Mouse (Mus musculus) CH12.LX (cell line): ENCODE data around the gene Cttnbp2. TPM values are rescaled to one million over a fixed set of nuclear protein-coding genes. Genes with fewer than 3 reads are reported as not detected.

Experiments used
- DNase-seq: peaks from one replicate; pipeline ENCODE4 v3.0.0-alpha.2; 2013; ENCODE audit errors: extremely low read depth
- H3K27ac ChIP-seq: 2 replicates; pipeline ENCODE4 v1.5.1; 2012; ENCODE audit warnings: low read depth, mild to moderate bottlenecking, control low read depth, moderate library complexity; ENCODE audit not compliant: insufficient read depth
- H3K27me3 ChIP-seq: replicated peaks from 2 replicates; pipeline ENCODE3; 2012; ENCODE audit warnings: inconsistent platforms
- H3K36me3 ChIP-seq, 2 experiments: replicated peaks in 1 of 2; 2 replicates each; pipeline versions ENCODE3 to v1.6.1; 2012; ENCODE audit warnings: inconsistent platforms in 1 of 2, low read length in 1 of 2, mild to moderate bottlenecking in 1 of 2, mixed read lengths in 1 of 2, moderate library complexity in 1 of 2; ENCODE audit not compliant: control insufficient read depth in 1 of 2, insufficient read depth in 1 of 2
- H3K4me1 ChIP-seq, 2 experiments: 2 replicates each; pipeline ENCODE4 v1.6.1; 2012; ENCODE audit warnings: inconsistent platforms in 1 of 2, moderate library complexity in 1 of 2; ENCODE audit not compliant: insufficient read depth in 2 of 2, control insufficient read depth in 1 of 2
- H3K4me2 ChIP-seq: 2 replicates; pipeline ENCODE4 v1.6.1; 2012; ENCODE audit warnings: low read depth, mild to moderate bottlenecking, control low read depth; ENCODE audit not compliant: poor library complexity, insufficient read depth, severe bottlenecking
- H3K4me3 ChIP-seq, 3 experiments: fragments of 150-350 bp in 1 of 3; sonication (generic) in 1 of 3; replicated peaks in 1 of 3; 2 replicates each; pipeline versions ENCODE3 to v1.5.1; 2011 to 2012; ENCODE audit warnings: low read depth in 2 of 3, low read length in 2 of 3, mild to moderate bottlenecking in 2 of 3, moderate library complexity in 2 of 3, control low read depth in 1 of 3, improper control_type of control experiment in 1 of 3, inconsistent platforms in 1 of 3, mixed read lengths in 1 of 3; ENCODE audit not compliant: poor library complexity in 1 of 3
- H3K79me2 ChIP-seq: replicated peaks from 2 replicates; pipeline ENCODE4 v1.6.1; 2012; ENCODE audit warnings: mild to moderate bottlenecking, moderate library complexity; ENCODE audit not compliant: control insufficient read depth, poor library complexity, insufficient read depth, severe bottlenecking; ENCODE audit errors: extremely low read depth
- H3K9ac ChIP-seq: 2 replicates; pipeline ENCODE4 v1.6.1; 2012; ENCODE audit warnings: low read depth, mild to moderate bottlenecking, control low read depth, moderate library complexity; ENCODE audit not compliant: insufficient read depth
- H3K9me3 ChIP-seq: replicated peaks from 2 replicates; pipeline ENCODE3; 2012; ENCODE audit warnings: low read length, inconsistent platforms, mixed read lengths
- BHLHE40 ChIP-seq: IDR thresholded peaks from 2 replicates; pipeline ENCODE4 v1.6.1; 2011; ENCODE audit warnings: mild to moderate bottlenecking, low read depth, low read length, improper control_type of control experiment
- CHD1 ChIP-seq: IDR thresholded peaks from 2 replicates; pipeline ENCODE4 v1.6.1; 2012; ENCODE audit warnings: low read depth, low read length, improper control_type of control experiment, inconsistent platforms
- CHD2 ChIP-seq: IDR thresholded peaks from 2 replicates; pipeline ENCODE4 v1.6.1; 2011; ENCODE audit warnings: low read length, improper control_type of control experiment
- CTCF ChIP-seq, 2 experiments: IDR thresholded peaks in 1 of 2; conservative IDR thresholded peaks in 1 of 2; 2 replicates each; pipeline ENCODE4 v1.5.1; 2011 to 2012; ENCODE audit warnings: low read depth in 2 of 2, low read length in 2 of 2, improper control_type of control experiment in 1 of 2, inconsistent platforms in 1 of 2, mild to moderate bottlenecking in 1 of 2, moderate library complexity in 1 of 2
- E2F4 ChIP-seq: IDR thresholded peaks from 2 replicates; pipeline ENCODE4 v1.6.1; 2011; ENCODE audit warnings: low read depth, low read length, improper control_type of control experiment; ENCODE audit not compliant: insufficient replicate concordance
- ELF1 ChIP-seq: IDR thresholded peaks from 2 replicates; pipeline ENCODE4 v1.6.1; 2014; ENCODE audit warnings: low read depth, mild to moderate bottlenecking, inconsistent platforms, low read length, improper control_type of control experiment
- EP300 ChIP-seq: IDR thresholded peaks from 2 replicates; pipeline ENCODE4 v1.6.1; 2011; ENCODE audit warnings: low read length, improper control_type of control experiment
- ETS1 ChIP-seq: conservative IDR thresholded peaks from 2 replicates; pipeline ENCODE4 v1.6.1; 2012; ENCODE audit warnings: low read depth, mild to moderate bottlenecking, inconsistent platforms, low read length, improper control_type of control experiment, moderate library complexity
- GABPA ChIP-seq: IDR thresholded peaks from 2 replicates; pipeline ENCODE4 v1.6.1; 2012; ENCODE audit warnings: low read depth, low read length, improper control_type of control experiment, inconsistent platforms; ENCODE audit not compliant: insufficient replicate concordance
- HCFC1 ChIP-seq: IDR thresholded peaks from 2 replicates; pipeline ENCODE4 v1.6.1; 2012; ENCODE audit warnings: low read depth, mild to moderate bottlenecking, inconsistent platforms, low read length, improper control_type of control experiment
- IRF4 ChIP-seq: IDR thresholded peaks from 2 replicates; pipeline ENCODE4 v1.6.1; 2014; ENCODE audit warnings: low read depth, mild to moderate bottlenecking, inconsistent platforms, low read length, improper control_type of control experiment
- JUN ChIP-seq: IDR thresholded peaks from 2 replicates; pipeline ENCODE4 v1.6.1; 2011; ENCODE audit warnings: low read depth, mild to moderate bottlenecking, low read length, improper control_type of control experiment, moderate library complexity; ENCODE audit not compliant: insufficient read depth
- JUND ChIP-seq: conservative IDR thresholded peaks from 2 replicates; pipeline ENCODE4 v1.6.1; 2011; ENCODE audit warnings: low read depth, low read length, improper control_type of control experiment
- KAT2A ChIP-seq: IDR thresholded peaks from 2 replicates; pipeline ENCODE4 v1.6.1; 2012; ENCODE audit warnings: low read length, improper control_type of control experiment, inconsistent platforms; ENCODE audit not compliant: insufficient replicate concordance
- MAFK ChIP-seq: IDR thresholded peaks from 2 replicates; pipeline ENCODE4 v1.6.1; 2011; ENCODE audit warnings: low read length, improper control_type of control experiment; ENCODE audit not compliant: insufficient replicate concordance
- MAX ChIP-seq: IDR thresholded peaks from 2 replicates; pipeline ENCODE4 v1.6.1; 2011; ENCODE audit warnings: low read length, improper control_type of control experiment
- MAZ ChIP-seq: IDR thresholded peaks from 2 replicates; pipeline ENCODE4 v1.6.1; 2012; ENCODE audit warnings: low read depth, mild to moderate bottlenecking, inconsistent platforms, low read length, improper control_type of control experiment, moderate library complexity
- MEF2A ChIP-seq: IDR thresholded peaks from 2 replicates; pipeline ENCODE4 v1.6.1; 2014; ENCODE audit warnings: low read depth, mild to moderate bottlenecking, inconsistent platforms, low read length, improper control_type of control experiment, borderline replicate concordance
- MXI1 ChIP-seq: IDR thresholded peaks from 2 replicates; pipeline ENCODE4 v1.6.1; 2011; ENCODE audit warnings: mild to moderate bottlenecking, low read depth, low read length, improper control_type of control experiment
- MYC ChIP-seq: IDR thresholded peaks from 2 replicates; pipeline ENCODE4 v1.6.1; 2011; ENCODE audit warnings: low read depth, mild to moderate bottlenecking, improper control_type of control experiment, low read length
- NELFE ChIP-seq: IDR thresholded peaks from 2 replicates; pipeline ENCODE4 v1.6.1; 2011; ENCODE audit warnings: low read depth, low read length, improper control_type of control experiment
- NRF1 ChIP-seq: IDR thresholded peaks from 2 replicates; pipeline ENCODE4 v1.6.1; 2014; ENCODE audit warnings: low read depth, mild to moderate bottlenecking, inconsistent platforms, low read length, improper control_type of control experiment, moderate library complexity
- PAX5 ChIP-seq: IDR thresholded peaks from 2 replicates; pipeline ENCODE4 v1.6.1; 2012; ENCODE audit warnings: low read length, inconsistent platforms, mixed read lengths
- POLR2A ChIP-seq: IDR thresholded peaks from 2 replicates; pipeline ENCODE4 v1.6.1; 2011; ENCODE audit warnings: low read depth, mild to moderate bottlenecking, improper control_type of control experiment, low read length
- POLR2AphosphoS2 ChIP-seq: IDR thresholded peaks from 2 replicates; pipeline ENCODE4 v1.6.1; 2011; ENCODE audit warnings: low read depth, low read length, improper control_type of control experiment
- RAD21 ChIP-seq: IDR thresholded peaks from 2 replicates; pipeline ENCODE4 v1.6.1; 2011; ENCODE audit warnings: low read depth, mild to moderate bottlenecking, low read length, improper control_type of control experiment, moderate library complexity
- RCOR1 ChIP-seq: conservative IDR thresholded peaks from 2 replicates; pipeline ENCODE4 v1.6.1; 2012; ENCODE audit warnings: low read depth, mild to moderate bottlenecking, inconsistent platforms, low read length, improper control_type of control experiment
- SIN3A ChIP-seq: IDR thresholded peaks from 2 replicates; pipeline ENCODE4 v1.6.1; 2012; ENCODE audit warnings: low read length, improper control_type of control experiment, inconsistent platforms
- SMC3 ChIP-seq: IDR thresholded peaks from 2 replicates; pipeline ENCODE4 v1.6.1; 2011; ENCODE audit warnings: low read depth, low read length, improper control_type of control experiment
- TBP ChIP-seq: conservative IDR thresholded peaks from 2 replicates; pipeline ENCODE4 v1.6.1; 2011; ENCODE audit warnings: low read depth, low read length, improper control_type of control experiment
- TCF12 ChIP-seq: IDR thresholded peaks from 2 replicates; pipeline ENCODE4 v1.6.1; 2014; ENCODE audit warnings: low read depth, mild to moderate bottlenecking, inconsistent platforms, low read length, improper control_type of control experiment
- UBTF ChIP-seq: IDR thresholded peaks from 2 replicates; pipeline ENCODE4 v1.6.1; 2012; ENCODE audit warnings: low read depth, mild to moderate bottlenecking, inconsistent platforms, low read length, improper control_type of control experiment, moderate library complexity
- USF1 ChIP-seq: IDR thresholded peaks from 2 replicates; pipeline ENCODE4 v1.6.1; 2014; ENCODE audit warnings: low read depth, mild to moderate bottlenecking, inconsistent platforms, low read length, improper control_type of control experiment
- USF2 ChIP-seq: conservative IDR thresholded peaks from 2 replicates; pipeline ENCODE4 v1.6.1; 2011; ENCODE audit warnings: low read depth, low read length, improper control_type of control experiment
- ZC3H11A ChIP-seq: IDR thresholded peaks from 2 replicates; pipeline ENCODE4 v1.6.1; 2012; ENCODE audit warnings: low read depth, mild to moderate bottlenecking, inconsistent platforms, low read length, improper control_type of control experiment
- ZKSCAN1 ChIP-seq: IDR thresholded peaks from 2 replicates; pipeline ENCODE4 v1.6.1; 2012; ENCODE audit warnings: low read depth, inconsistent platforms, low read length, improper control_type of control experiment, borderline replicate concordance
- ZMIZ1 ChIP-seq: IDR thresholded peaks from 2 replicates; pipeline ENCODE4 v1.6.1; 2012; ENCODE audit warnings: low read depth, mild to moderate bottlenecking, inconsistent platforms, low read length, improper control_type of control experiment
- ZNF384 ChIP-seq: IDR thresholded peaks from 2 replicates; pipeline ENCODE4 v1.6.1; 2012; ENCODE audit warnings: low read depth, low read length, improper control_type of control experiment, inconsistent platforms
- dilution Hi-C: fragments of 300-500 bp; cut with MboI; formaldehyde crosslinking; loops from 2 replicates; pipeline ENCODE4 v1.14.3; 2020; ENCODE audit warnings: low sequenced_read_pairs; ENCODE audit not compliant: extremely low pct_unique_long_range_greater_than_20kb, extremely low pct_ligation_motif_present
- in situ Hi-C: fragments of 300-500 bp; cut with MboI; formaldehyde crosslinking; loops from 3 replicates; pipeline ENCODE4 v1.14.3; 2019; ENCODE audit warnings: low sequenced_read_pairs, low pct_ligation_motif_present, low pct_unique_long_range_greater_than_20kb, mixed read lengths
- polyA plus RNA-seq: library from polyadenylated mRNA; unstranded; fragments of >175 nt; gene quantifications from 2 replicates; pipeline ENCODE4 v1.2.1, GENCODE M21; 2012; ENCODE audit warnings: low read depth; ENCODE audit not compliant: insufficient read length
- total RNA-seq, 2 experiments: library from RNA; depleted of rRNA; stranded (reverse); fragments of 300-350 nt in 1 of 2; fragments of >200 nt in 1 of 2; gene quantifications; 2 replicates each; pipeline ENCODE4 v1.2.3; 2012 to 2014

The Cttnbp2 gene
- total and polyA plus RNA-seq, 3 experiments = 1.1 to 1.7 (median 1.5) TPM

DNA sequence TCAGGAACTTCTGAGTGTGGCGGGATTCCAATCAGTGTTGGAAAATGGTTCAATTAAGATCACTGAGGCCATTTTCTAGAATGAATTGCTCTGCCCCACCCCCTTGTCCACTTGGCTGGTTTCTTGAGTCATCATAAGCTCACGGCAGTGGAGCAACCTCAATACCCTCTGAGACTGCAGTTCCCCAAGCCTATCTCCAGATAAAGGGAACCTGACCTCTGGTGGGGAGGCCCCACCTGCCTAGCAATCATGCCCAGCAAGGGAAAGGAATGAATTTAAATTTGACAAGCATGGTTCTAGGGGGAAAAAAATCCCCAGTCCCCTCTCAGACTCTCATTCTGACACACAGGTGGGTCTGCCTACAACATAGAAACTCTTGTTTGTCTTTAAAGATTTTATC, 93.1 kb downstream of the Cttnbp2 start:
- H3K27ac ChIP-seq = peak overlapping the region; percentile 55
- peak; percentile 72; the same call in 1 of the 2 replicates for TF ChIP-seq MAFK
- TF ChIP-seq MAZ = peak; percentile 82
- TF ChIP-seq RAD21 = peak; percentile 38
- 0 out of 2 replicates have a peak, but pooled peaks have one; percentile 20 for TF ChIP-seq TBP
- peak; percentile 65; the same call in 1 of the 2 replicates for TF ChIP-seq JUN
- no peak for TF ChIP-seq NRF1
- no peak for TF ChIP-seq NELFE
- peak; percentile 68; the same call in 1 of the 2 replicates for TF ChIP-seq RCOR1
- peak; percentile 94 for TF ChIP-seq IRF4
- peak; percentile 73 for TF ChIP-seq JUND
- peak; percentile 93 for TF ChIP-seq MEF2A
- TF ChIP-seq SMC3 = peak; percentile 26
- TF ChIP-seq POLR2A = 0 out of 2 replicates have a peak, but pooled peaks have one; percentile 32
- no peak for TF ChIP-seq UBTF
- no peak for TF ChIP-seq CHD1
- peak; percentile 88 for TF ChIP-seq CHD2
- TF ChIP-seq GABPA = no peak
- TF ChIP-seq HCFC1 = peak; percentile 21; the same call in 1 of the 2 replicates
- peak in 1 of 2 experiments; percentile 22; a peak in 2 of 4 replicates for TF ChIP-seq CTCF (conservative IDR thresholded peaks at IDR 0.05 in 1 of 2, IDR thresholded peaks at IDR 0.05 in 1 of 2; ENCODE audit: low read depth in 2 of 2, low read length in 2 of 2)
- no peak for TF ChIP-seq PAX5
- no peak for TF ChIP-seq POLR2AphosphoS2
- TF ChIP-seq EP300 = peak; percentile 93
- peak; percentile 35; the same call in 1 of the 2 replicates for TF ChIP-seq ZMIZ1
- TF ChIP-seq ZNF384 = peak; percentile 77
- TF ChIP-seq ETS1 = peak; percentile 82
- TF ChIP-seq ZC3H11A = no peak
- no peak for TF ChIP-seq USF1
- peak; percentile 72; the same call in 1 of the 2 replicates for TF ChIP-seq MYC
- TF ChIP-seq SIN3A = peak; percentile 55; the same call in 1 of the 2 replicates
- no peak for TF ChIP-seq ZKSCAN1
- TF ChIP-seq BHLHE40 = peak; percentile 77
- no peak for TF ChIP-seq E2F4
- TF ChIP-seq KAT2A = 0 out of 2 replicates have a peak, but pooled peaks have one; percentile 30
- TF ChIP-seq USF2 = no peak
- peak; percentile 76 for TF ChIP-seq MAX
- TF ChIP-seq MXI1 = 0 out of 2 replicates have a peak, but pooled peaks have one; percentile 34
- TF ChIP-seq ELF1 = peak; percentile 43; the same call in 1 of the 2 replicates
- peak; percentile 89 for TF ChIP-seq TCF12
- H3K9ac ChIP-seq = no peak overlapping the region
- H3K4me3 ChIP-seq = no peak overlapping the region
- H3K9me3 ChIP-seq = no peaks in the 10 kb centered on the region
- peaks cover 16 to 73% of the 10 kb centered on the region in 2 experiments for H3K4me1 ChIP-seq
- H3K36me3 ChIP-seq = no peaks in the 10 kb centered on the region
- peak; percentile 95 for DNase-seq
- no peaks in the 10 kb centered on the region for H3K79me2 ChIP-seq
- no peaks in the 10 kb centered on the region for H3K27me3 ChIP-seq
- dilution Hi-C loops (no loop called here), in situ Hi-C loops (loop anchor here (5.0 kb wide), 1 partner anchor 66 kb away; no protein-coding TSS in a partner anchor)
- H3K4me2 ChIP-seq = peak overlapping the region; percentile 75
